In genomic region chr8:15670722-15671121, GRCm38 (mm10) we compare ENCODE assay signal across 22 mouse cellular contexts.
DNase-seq lines count a peak whose midpoint lies in the region; ATAC-seq lines count a peak whose summit lies in the region.
"Had no signal": no experiment of that assay in that cellular context is flagged by ENCODE, and none has a peak within 500 bp of the region (broad histone marks: within the 10 kb centered on the region; RNA-seq: fewer than 3 reads in every experiment).

No protein-coding gene starts in this region.

- H3K27ac ChIP-seq in forebrain, embryonic 10.5 days: 0 out of 2 replicates have a peak overlapping the region, but pooled peaks have one; percentile 15
- H3K27ac ChIP-seq in forebrain, embryonic 12.5 days: no peak overlapping the region
- peak overlapping the region; percentile 48 for H3K27ac ChIP-seq in kidney, embryonic 16.5 days (ENCODE audit: low read length)
- no peak overlapping the region for H3K27ac ChIP-seq in embryonic facial prominence, embryonic 11.5 days (replicated peaks; ENCODE audit: low read depth, low read length)
- H3K27ac ChIP-seq in midbrain, embryonic 15.5 days: no peak overlapping the region
- H3K27ac ChIP-seq: heart, embryonic 13.5 days; layer of hippocampus, adult 2 months; liver, embryonic 14.5 days; lung, embryonic 15.5 days; macrophage had no signal

- H3K4me1 ChIP-seq in forebrain, embryonic 10.5 days: peaks cover 8% of the 10 kb centered on the region
- peaks cover 7% of the 10 kb centered on the region for H3K4me1 ChIP-seq in forebrain, embryonic 12.5 days
- H3K4me1 ChIP-seq in kidney, embryonic 16.5 days (ENCODE audit: insufficient read depth, low read length): 0 out of 2 replicates have a peak, but pooled peaks cover 10% of the 10 kb centered on the region
- H3K4me1 ChIP-seq in embryonic facial prominence, embryonic 11.5 days (ENCODE audit: control insufficient read depth, insufficient read depth, low read length): no peaks in the 10 kb centered on the region
- H3K4me1 ChIP-seq in midbrain, embryonic 15.5 days: 0 out of 2 replicates have a peak, but pooled peaks cover 6% of the 10 kb centered on the region
- H3K4me1 ChIP-seq: heart, embryonic 13.5 days; lung, embryonic 15.5 days had no signal

- no peak overlapping the region for H3K4me2 ChIP-seq in forebrain, embryonic 12.5 days
- H3K4me2 ChIP-seq in kidney, embryonic 16.5 days (replicated peaks; ENCODE audit: low read depth, low read length): peak overlapping the region; percentile 8; the same call in 1 of the 2 replicates
- no peak overlapping the region for H3K4me2 ChIP-seq in embryonic facial prominence, embryonic 11.5 days (ENCODE audit: low read depth, low read length)
- H3K4me2 ChIP-seq in midbrain, embryonic 15.5 days: no peak overlapping the region
- H3K4me2 ChIP-seq: heart, embryonic 13.5 days; lung, embryonic 15.5 days had no signal

- DNase-seq in forebrain, embryonic 10.5 days (ENCODE audit: extremely low spot score, low spot score): peak; percentile 15
- DNase-seq in kidney, postnatal 10 days: no peak
- DNase-seq in embryonic facial prominence, embryonic 11.5 days (ENCODE audit: low spot score): peak; percentile 2
- no peak for DNase-seq in gastrocnemius, postnatal 25 days
- DNase-seq: adrenal gland, adult 8-10 months; cerebellum, adult 9-11 months; gastrocnemius, postnatal 10 days; heart, adult 18-20 months; kidney, adult 11 months; layer of hippocampus, postnatal 36 days; right cerebral cortex, postnatal 4 days; thymus, postnatal 14 days had no signal

- no peak overlapping the region for H3K4me3 ChIP-seq in forebrain, embryonic 10.5 days
- no peak overlapping the region for H3K4me3 ChIP-seq in forebrain, embryonic 12.5 days (replicated peaks)
- no peak overlapping the region for H3K4me3 ChIP-seq in kidney, embryonic 16.5 days (ENCODE audit: low read length)
- H3K4me3 ChIP-seq in embryonic facial prominence, embryonic 11.5 days (ENCODE audit: low read depth, low read length): no peak overlapping the region
- H3K4me3 ChIP-seq in midbrain, embryonic 15.5 days: no peak overlapping the region
- H3K4me3 ChIP-seq: heart, embryonic 13.5 days; layer of hippocampus, adult 2 months; lung, embryonic 15.5 days had no signal

- no peaks in the 10 kb centered on the region for H3K36me3 ChIP-seq in forebrain, embryonic 10.5 days (replicated peaks)
- H3K36me3 ChIP-seq in forebrain, embryonic 12.5 days (replicated peaks): no peaks in the 10 kb centered on the region
- H3K36me3 ChIP-seq in kidney, embryonic 16.5 days (ENCODE audit: insufficient read depth, low read length): no peaks in the 10 kb centered on the region
- H3K36me3 ChIP-seq in embryonic facial prominence, embryonic 11.5 days (replicated peaks; ENCODE audit: control insufficient read depth, insufficient read depth, low read depth, low read length): no peaks in the 10 kb centered on the region
- no peaks in the 10 kb centered on the region for H3K36me3 ChIP-seq in midbrain, embryonic 15.5 days (replicated peaks)
- H3K36me3 ChIP-seq: heart, embryonic 13.5 days; lung, embryonic 15.5 days had no signal

- ATAC-seq in forebrain, embryonic 12.5 days (ENCODE audit: low FRiP score): no peak
- peak; percentile 92 for ATAC-seq in kidney, embryonic 16.5 days (ENCODE audit: low FRiP score, low TSS enrichment)
- ATAC-seq in embryonic facial prominence, embryonic 11.5 days (replicated peaks; ENCODE audit: insufficient number of reproducible peaks, low FRiP score, low TSS enrichment, low read depth): 0 out of 2 replicates have a peak, but pooled peaks have one; percentile 52
- ATAC-seq in midbrain, embryonic 15.5 days (replicated peaks): peak; percentile 71; the same call in 1 of the 2 replicates
- ATAC-seq in erythroblast, adult 5-6 weeks (replicated peaks; ENCODE audit: low FRiP score, poor library complexity, severe bottlenecking): no peak
- ATAC-seq: Patski had no signal

- H3K9ac ChIP-seq in forebrain, embryonic 12.5 days: no peak overlapping the region
- no peak overlapping the region for H3K9ac ChIP-seq in kidney, embryonic 16.5 days (replicated peaks; ENCODE audit: low read length)
- no peak overlapping the region for H3K9ac ChIP-seq in embryonic facial prominence, embryonic 11.5 days (replicated peaks; ENCODE audit: low read length)
- H3K9ac ChIP-seq in midbrain, embryonic 15.5 days: no peak overlapping the region
- H3K9ac ChIP-seq: heart, embryonic 13.5 days; liver, embryonic 14.5 days; lung, embryonic 15.5 days had no signal

- no peaks in the 10 kb centered on the region for H3K27me3 ChIP-seq in forebrain, embryonic 10.5 days (ENCODE audit: poor library complexity, severe bottlenecking)
- no peaks in the 10 kb centered on the region for H3K27me3 ChIP-seq in forebrain, embryonic 12.5 days
- no peaks in the 10 kb centered on the region for H3K27me3 ChIP-seq in kidney, embryonic 16.5 days (ENCODE audit: insufficient read depth, low read length)
- no peaks in the 10 kb centered on the region for H3K27me3 ChIP-seq in embryonic facial prominence, embryonic 11.5 days (ENCODE audit: control insufficient read depth, insufficient read depth, low read length)
- no peaks in the 10 kb centered on the region for H3K27me3 ChIP-seq in midbrain, embryonic 15.5 days (replicated peaks)
- H3K27me3 ChIP-seq: heart, embryonic 13.5 days; lung, embryonic 15.5 days had no signal

- no peaks in the 10 kb centered on the region for H3K9me3 ChIP-seq in forebrain, embryonic 10.5 days
- no peaks in the 10 kb centered on the region for H3K9me3 ChIP-seq in forebrain, embryonic 12.5 days
- no peaks in the 10 kb centered on the region for H3K9me3 ChIP-seq in kidney, embryonic 16.5 days (ENCODE audit: low read length)
- no peaks in the 10 kb centered on the region for H3K9me3 ChIP-seq in embryonic facial prominence, embryonic 11.5 days (replicated peaks; ENCODE audit: control insufficient read depth, low read length)
- H3K9me3 ChIP-seq in midbrain, embryonic 15.5 days: no peaks in the 10 kb centered on the region
- H3K9me3 ChIP-seq: heart, embryonic 13.5 days; lung, embryonic 15.5 days had no signal

- 55% methylated on average over 10 of the region's 10 CpGs for WGBS in forebrain, embryonic 10.5 days
- 52% methylated on average over 10 of the region's 10 CpGs for WGBS in forebrain, embryonic 12.5 days
- 31% methylated on average over 10 of the region's 10 CpGs for WGBS in kidney, embryonic 16.5 days
- 59% methylated on average over 10 of the region's 10 CpGs for WGBS in embryonic facial prominence, embryonic 11.5 days
- 39% methylated on average over 10 of the region's 10 CpGs for WGBS in midbrain, embryonic 15.5 days

Comparison
In these comparisons a context has a peak if more than half of its experiments do, and no peak if none do; other contexts are left out.
1. H3K27ac ChIP-seq: peak in forebrain, embryonic 10.5 days (single experiment) and kidney, embryonic 16.5 days (single experiment); none in forebrain, embryonic 12.5 days (single experiment), embryonic facial prominence, embryonic 11.5 days (single experiment) and midbrain, embryonic 15.5 days (single experiment).
2. DNase-seq: peak in forebrain, embryonic 10.5 days (single experiment) and embryonic facial prominence, embryonic 11.5 days (single experiment); none in kidney, postnatal 10 days (single experiment) and gastrocnemius, postnatal 25 days (single experiment).
3. ATAC-seq: peak in kidney, embryonic 16.5 days (single experiment), embryonic facial prominence, embryonic 11.5 days (single experiment) and midbrain, embryonic 15.5 days (single experiment); none in forebrain, embryonic 12.5 days (single experiment) and erythroblast, adult 5-6 weeks (single experiment).